Mouse (Mus musculus) cerebellum, adult 2 months (tissue): ENCODE data around the gene Sdhd.

Experiments
- CTCF ChIP-seq: fragments of 200-500 bp; IDR thresholded peaks from 2 replicates; pipeline ENCODE4 v1.5.1; 2011; ENCODE audit warnings: low read depth, mild to moderate bottlenecking, control low read depth, low read length, moderate library complexity, borderline replicate concordance; ENCODE audit not compliant: insufficient read depth
- POLR2A ChIP-seq: fragments of 200-500 bp; IDR thresholded peaks from 2 replicates; pipeline ENCODE4 v1.6.1; 2011; ENCODE audit warnings: low read length, control low read depth, borderline replicate concordance; ENCODE audit not compliant: insufficient read depth

GRCm38 (mm10) chr9:50617794-50618330 lies 14.2 kb upstream of the Sdhd start:
- TF ChIP-seq POLR2A (no peak), CTCF (no peak)
